Mouse (Mus musculus) lung, adult 2 months (tissue): ENCODE results near the gene Cd248.

Source experiments
- CTCF ChIP-seq: fragments of 200-500 bp; IDR thresholded peaks from 2 replicates; pipeline ENCODE4 v1.5.1; 2011; ENCODE audit warnings: mild to moderate bottlenecking, low read length, control low read depth; ENCODE audit not compliant: insufficient read depth
- POLR2A ChIP-seq: fragments of 200-500 bp; IDR thresholded peaks from 2 replicates; pipeline ENCODE4 v1.6.1; 2011; ENCODE audit warnings: low read depth, mild to moderate bottlenecking, control low read depth, low read length, borderline replicate concordance; ENCODE audit errors: extremely low read depth

GRCm38 (mm10) chr19:5082596-5082995 is 14.7 kb downstream of the Cd248 start:
- no peak for TF ChIP-seq POLR2A
- no peak for TF ChIP-seq CTCF
